Mouse (Mus musculus): ENCODE measurements at regions not wholly inside any gene's neighbourhood (a gene's known extent, or its start where the extent isn't known, plus 50 kb on each side); places are given as distances from the start of the nearest gene placed in this dataset.

DNA sequence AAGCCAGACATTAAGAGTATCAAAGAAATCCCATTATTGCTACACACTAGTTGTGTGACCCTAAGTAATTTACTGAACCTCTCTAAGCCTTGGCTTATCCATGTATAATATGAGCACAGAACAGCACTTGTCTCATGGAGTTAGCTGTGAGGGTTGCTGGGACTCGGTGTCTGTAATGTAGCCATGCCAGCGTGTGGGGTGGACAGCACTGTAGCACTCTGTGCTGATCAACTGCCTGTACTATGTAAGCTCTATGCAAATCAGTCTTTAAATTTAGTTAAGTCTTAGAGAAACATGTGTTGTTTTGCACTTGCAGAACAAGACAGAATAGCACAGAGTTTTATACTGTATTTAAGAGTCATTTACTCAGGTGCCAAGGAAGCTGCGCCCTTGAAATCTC lies 225.0 kb upstream of the N6amt1 start:
- no peak for ATAC-seq (replicated peaks in 1 of 2; ENCODE audit: insufficient read depth in 1 of 2, low FRiP score in 2 of 2, low TSS enrichment in 1 of 2, low read depth in 1 of 2, poor library complexity in 2 of 2, severe bottlenecking in 2 of 2)

GRCm38 (mm10) chr16:87128230-87128629 lies 225.8 kb upstream of the N6amt1 start:
- peak; percentile 75 to 90 for ATAC-seq (replicated peaks in 1 of 2; ENCODE audit: insufficient read depth in 1 of 2, low FRiP score in 2 of 2, low TSS enrichment in 1 of 2, low read depth in 1 of 2, poor library complexity in 2 of 2, severe bottlenecking in 2 of 2)

DNA sequence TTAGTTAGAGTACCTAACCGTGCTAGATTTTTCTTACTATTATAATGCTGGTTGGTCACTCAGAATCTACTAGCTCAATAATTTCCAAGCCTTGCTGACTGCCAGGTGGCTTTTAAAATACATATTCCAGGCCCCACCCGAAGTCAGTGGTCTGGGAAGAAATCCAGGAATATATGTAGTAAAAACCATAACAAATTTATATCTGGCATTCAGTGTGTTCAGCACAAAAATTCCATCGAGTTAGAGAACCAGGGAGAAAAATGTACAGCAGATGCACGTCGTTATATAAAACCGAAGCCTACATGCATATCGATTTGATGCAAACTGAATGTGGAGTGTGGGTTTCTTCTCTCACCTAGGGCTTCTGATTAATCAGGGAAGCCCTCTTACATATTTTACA lies 229.5 kb upstream of the N6amt1 start:
- no peak for ATAC-seq (replicated peaks in 1 of 2; ENCODE audit: insufficient read depth in 1 of 2, low FRiP score in 2 of 2, low TSS enrichment in 1 of 2, low read depth in 1 of 2, poor library complexity in 2 of 2, severe bottlenecking in 2 of 2)

DNA sequence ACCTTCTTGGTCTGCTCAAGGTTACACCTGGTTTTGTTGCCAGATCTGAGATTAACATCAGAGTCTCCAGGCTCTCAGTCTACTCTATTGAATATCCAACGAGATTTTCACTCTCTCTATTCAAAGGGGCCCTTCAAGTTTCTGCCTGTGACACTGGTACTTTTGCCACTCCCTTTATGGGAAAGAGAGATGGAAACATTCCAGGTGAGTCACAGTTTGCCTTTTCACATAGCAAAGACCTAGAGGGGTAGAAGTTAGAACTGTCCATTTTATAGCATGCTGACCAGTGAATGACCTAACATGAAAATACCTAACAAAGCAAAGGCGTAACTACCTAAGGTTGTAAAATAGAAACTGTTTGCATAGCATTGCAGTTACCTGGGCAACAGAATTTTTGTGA lies 250.4 kb upstream of the N6amt1 start:
- ATAC-seq (replicated peaks in 1 of 2; ENCODE audit: insufficient read depth in 1 of 2, low FRiP score in 2 of 2, low TSS enrichment in 1 of 2, low read depth in 1 of 2, poor library complexity in 2 of 2, severe bottlenecking in 2 of 2): no peak

- ATAC-seq (replicated peaks in 1 of 2; ENCODE audit: insufficient read depth in 1 of 2, low FRiP score in 2 of 2, low TSS enrichment in 1 of 2, low read depth in 1 of 2, poor library complexity in 2 of 2, severe bottlenecking in 2 of 2): no peak
Measured at GRCm38 (mm10) chr16:87102057-87102456, 251.9 kb upstream of the N6amt1 start.

DNA sequence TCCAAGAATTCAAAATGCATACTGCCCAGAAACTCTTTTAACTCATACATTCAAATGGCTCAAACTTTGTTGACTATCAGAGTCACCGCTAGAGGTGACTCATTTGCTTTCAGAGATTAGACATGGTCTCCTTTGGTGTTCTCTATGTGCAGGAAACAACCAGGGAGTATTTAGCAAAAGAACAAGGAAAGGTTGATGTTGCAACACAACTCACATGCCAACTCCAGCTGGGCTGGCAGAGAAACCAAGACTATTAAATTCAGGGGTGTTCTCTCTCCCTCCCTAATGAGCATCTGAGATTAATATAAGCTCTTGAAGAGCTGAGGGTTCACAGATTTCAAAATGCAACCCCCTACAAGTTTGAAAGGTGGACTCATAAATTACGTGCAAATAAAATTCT lies 262.0 kb upstream of the N6amt1 start:
- ATAC-seq (replicated peaks in 1 of 2; ENCODE audit: insufficient read depth in 1 of 2, low FRiP score in 2 of 2, low TSS enrichment in 1 of 2, low read depth in 1 of 2, poor library complexity in 2 of 2, severe bottlenecking in 2 of 2): no peak

DNA sequence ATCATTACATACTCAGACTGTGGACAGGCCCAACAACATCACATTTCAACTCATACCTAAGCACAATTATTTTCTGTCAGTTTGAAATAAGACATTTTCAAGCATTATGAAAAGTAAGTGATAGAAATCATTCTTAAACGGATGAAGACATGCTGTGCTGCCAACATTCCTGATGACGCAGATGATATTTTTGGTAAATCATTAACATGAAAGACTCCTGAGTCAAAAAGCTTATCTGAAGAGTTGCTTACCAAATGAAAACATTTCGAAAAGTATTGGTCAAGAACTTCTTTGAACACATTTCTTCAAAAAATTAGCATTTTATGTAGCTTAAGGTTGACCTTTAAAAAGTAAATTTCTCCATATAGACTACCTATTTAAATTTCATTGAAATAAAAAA lies 264.7 kb upstream of the N6amt1 start:
- ATAC-seq (replicated peaks in 1 of 2; ENCODE audit: insufficient read depth in 1 of 2, low FRiP score in 2 of 2, low TSS enrichment in 1 of 2, low read depth in 1 of 2, poor library complexity in 2 of 2, severe bottlenecking in 2 of 2): no peak

GRCm38 (mm10) chr16:87083505-87083904 lies 270.5 kb upstream of the N6amt1 start:
- ATAC-seq (replicated peaks in 1 of 2; ENCODE audit: insufficient read depth in 1 of 2, low FRiP score in 2 of 2, low TSS enrichment in 1 of 2, low read depth in 1 of 2, poor library complexity in 2 of 2, severe bottlenecking in 2 of 2): no peak

- ATAC-seq (replicated peaks in 1 of 2; ENCODE audit: insufficient read depth in 1 of 2, low FRiP score in 2 of 2, low TSS enrichment in 1 of 2, low read depth in 1 of 2, poor library complexity in 2 of 2, severe bottlenecking in 2 of 2): no peak
Measured at GRCm38 (mm10) chr16:87077385-87077784, 276.6 kb upstream of the N6amt1 start.

- ATAC-seq (replicated peaks in 1 of 2; ENCODE audit: insufficient read depth in 1 of 2, low FRiP score in 2 of 2, low TSS enrichment in 1 of 2, low read depth in 1 of 2, poor library complexity in 2 of 2, severe bottlenecking in 2 of 2): no peak
Measured at GRCm38 (mm10) chr16:87069294-87069693, 284.7 kb upstream of the N6amt1 start.

DNA sequence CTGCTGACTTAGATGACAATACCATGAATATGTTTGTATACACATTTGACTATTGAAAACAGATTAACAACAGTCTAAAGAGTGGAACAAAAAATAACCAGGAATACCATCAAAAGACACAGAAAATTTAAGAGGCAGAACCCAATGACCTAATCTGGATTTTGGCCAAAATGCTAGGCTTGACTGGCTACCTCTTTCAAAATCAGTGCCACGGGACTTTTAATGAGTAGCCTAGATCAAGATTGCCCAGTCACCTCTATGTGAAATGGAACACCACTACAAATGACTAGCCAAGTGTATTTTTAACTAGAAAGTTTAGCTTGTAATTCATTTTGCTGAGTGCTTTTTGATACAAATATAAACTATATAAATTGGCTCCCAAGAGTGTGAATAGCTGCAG lies 286.0 kb upstream of the N6amt1 start:
- no peak for ATAC-seq (replicated peaks in 1 of 2; ENCODE audit: insufficient read depth in 1 of 2, low FRiP score in 2 of 2, low TSS enrichment in 1 of 2, low read depth in 1 of 2, poor library complexity in 2 of 2, severe bottlenecking in 2 of 2)

DNA sequence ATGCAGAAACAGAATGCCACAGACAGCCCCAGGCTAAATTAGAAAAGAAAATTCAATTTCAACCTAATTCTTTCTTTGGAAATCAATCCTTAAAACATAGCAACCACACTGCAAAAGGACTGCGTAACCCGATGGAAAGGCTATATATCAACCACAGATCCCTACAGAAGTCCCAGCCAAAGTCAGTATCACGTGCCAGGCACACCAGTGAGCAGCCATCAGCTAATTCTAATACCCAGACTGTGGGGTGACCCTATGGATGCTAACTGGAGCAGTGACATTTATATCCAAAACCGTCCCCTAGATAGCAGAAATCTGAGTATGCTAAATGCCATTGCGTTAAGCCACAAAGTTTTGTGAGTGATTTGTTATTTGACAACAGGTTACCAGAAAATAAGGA lies 286.5 kb upstream of the N6amt1 start:
- ATAC-seq (replicated peaks in 1 of 2; ENCODE audit: insufficient read depth in 1 of 2, low FRiP score in 2 of 2, low TSS enrichment in 1 of 2, low read depth in 1 of 2, poor library complexity in 2 of 2, severe bottlenecking in 2 of 2): no peak

DNA sequence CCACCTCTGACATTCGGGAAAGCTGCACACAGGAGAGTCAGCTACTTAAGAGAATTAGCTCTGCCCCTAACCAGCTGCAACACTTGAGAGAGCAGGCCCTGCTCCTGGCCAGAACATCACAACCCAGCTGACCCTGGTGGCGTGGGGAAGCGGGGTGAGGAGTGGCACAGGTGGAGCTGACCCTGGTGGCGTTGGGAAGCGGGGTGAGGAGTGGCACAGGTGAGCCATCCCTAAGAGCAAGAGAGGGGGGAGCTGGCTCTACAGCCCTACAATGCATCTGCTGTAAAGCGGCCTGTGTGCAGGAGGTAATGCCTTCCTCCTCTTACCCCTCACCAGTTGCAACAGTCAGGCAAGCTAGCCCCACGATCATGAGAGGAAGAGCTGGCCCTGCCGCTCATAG lies 293.5 kb upstream of the N6amt1 start:
- ATAC-seq (replicated peaks in 1 of 2; ENCODE audit: insufficient read depth in 1 of 2, low FRiP score in 2 of 2, low TSS enrichment in 1 of 2, low read depth in 1 of 2, poor library complexity in 2 of 2, severe bottlenecking in 2 of 2): no peak

DNA sequence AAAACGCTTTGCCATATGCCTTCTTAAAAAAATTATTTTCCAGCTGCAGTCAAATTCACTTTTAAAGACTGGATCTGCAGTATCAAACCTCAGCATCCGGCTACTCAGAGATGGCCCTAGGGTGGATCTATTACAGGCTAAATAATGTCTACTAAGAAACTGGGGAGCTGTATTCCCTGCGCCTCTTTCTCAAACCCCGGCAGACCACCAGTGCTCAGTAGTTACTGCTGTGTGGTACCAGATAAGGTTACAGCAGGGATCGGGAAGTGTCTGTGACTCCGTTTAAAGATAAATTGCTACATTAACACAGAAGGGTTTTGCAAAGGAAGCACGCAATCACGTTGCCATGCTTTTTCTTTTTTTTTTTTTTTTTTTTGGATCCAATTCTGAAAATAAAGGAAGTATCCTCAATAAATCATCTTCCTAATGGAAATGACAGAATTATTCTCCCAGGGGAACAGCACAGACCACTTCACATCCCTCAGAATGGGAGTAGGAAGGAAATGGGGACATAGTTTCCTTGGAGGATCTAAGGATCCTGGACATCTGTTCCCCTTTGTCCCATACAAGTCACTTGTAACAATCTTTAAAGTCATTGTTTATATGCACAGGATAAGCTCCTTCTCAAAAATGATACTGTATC lies 304.1 kb upstream of the N6amt1 start:
- peak in 1 of 2 experiments; percentile 17; a peak in 1 of 4 replicates for ATAC-seq (replicated peaks in 1 of 2; ENCODE audit: insufficient read depth in 1 of 2, low FRiP score in 2 of 2, low TSS enrichment in 1 of 2, low read depth in 1 of 2, poor library complexity in 2 of 2, severe bottlenecking in 2 of 2)

- no peak for ATAC-seq (replicated peaks in 1 of 2; ENCODE audit: insufficient read depth in 1 of 2, low FRiP score in 2 of 2, low TSS enrichment in 1 of 2, low read depth in 1 of 2, poor library complexity in 2 of 2, severe bottlenecking in 2 of 2)
Measured at GRCm38 (mm10) chr16:87044773-87045561, 309.0 kb upstream of the N6amt1 start.

DNA sequence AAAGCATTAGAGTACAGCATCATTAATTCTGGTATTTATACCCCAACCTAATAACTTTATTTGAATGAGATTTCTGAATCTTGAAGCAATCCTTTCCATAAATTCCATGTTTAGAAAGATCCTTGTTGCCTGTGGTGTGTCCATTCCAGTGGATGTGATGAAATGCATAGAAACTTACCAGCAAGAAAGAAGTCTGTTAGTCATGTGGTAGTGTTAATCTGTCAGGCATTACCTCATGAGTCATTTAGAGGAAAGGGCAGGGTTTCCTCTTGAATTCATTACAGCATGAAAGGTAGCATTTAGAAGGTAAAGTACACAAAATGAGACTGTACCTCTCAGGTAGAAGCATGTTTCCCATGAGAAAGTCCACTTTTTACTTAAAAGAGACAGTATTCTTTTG lies 310.3 kb upstream of the N6amt1 start:
- no peak for ATAC-seq (replicated peaks in 1 of 2; ENCODE audit: insufficient read depth in 1 of 2, low FRiP score in 2 of 2, low TSS enrichment in 1 of 2, low read depth in 1 of 2, poor library complexity in 2 of 2, severe bottlenecking in 2 of 2)

DNA sequence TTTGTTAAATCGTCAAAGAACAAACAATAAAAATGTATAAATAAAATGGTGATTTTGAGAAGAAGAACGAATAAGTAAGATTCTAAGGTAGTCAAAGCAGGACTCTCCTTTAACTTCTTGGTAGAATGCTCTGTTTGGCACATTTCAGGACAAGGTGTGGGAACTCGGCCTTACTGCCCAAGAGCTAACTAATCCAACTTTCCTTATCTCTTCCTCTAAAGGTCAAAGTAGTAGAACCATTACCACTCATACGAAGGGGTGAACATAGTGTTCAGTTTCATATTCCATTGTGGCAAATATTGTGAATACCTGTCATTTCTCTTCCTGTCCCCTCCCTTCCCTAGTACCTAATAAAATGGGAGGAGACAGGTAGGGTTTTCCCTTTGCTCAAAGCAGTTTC lies 313.6 kb upstream of the N6amt1 start:
- no peak for ATAC-seq (replicated peaks in 1 of 2; ENCODE audit: insufficient read depth in 1 of 2, low FRiP score in 2 of 2, low TSS enrichment in 1 of 2, low read depth in 1 of 2, poor library complexity in 2 of 2, severe bottlenecking in 2 of 2)

DNA sequence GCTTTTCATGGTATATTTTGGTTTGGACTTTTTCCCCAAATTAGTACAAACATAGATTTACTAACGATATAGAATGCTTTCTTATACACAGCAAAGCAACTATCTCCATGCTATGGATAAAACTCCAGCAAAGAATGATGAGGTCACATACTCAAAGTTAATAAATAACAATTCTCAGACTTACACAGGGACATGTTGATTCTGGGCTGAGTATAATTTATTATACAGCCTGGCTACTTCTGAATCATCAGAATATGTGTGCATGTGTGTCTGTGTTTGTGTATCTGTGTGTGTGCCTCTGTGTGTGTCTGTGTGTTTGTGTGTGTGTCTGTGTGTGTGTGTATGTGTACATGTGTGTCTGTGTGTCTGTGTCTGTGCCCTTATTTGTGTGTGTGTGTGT lies 314.1 kb upstream of the N6amt1 start:
- no peak for ATAC-seq (replicated peaks in 1 of 2; ENCODE audit: insufficient read depth in 1 of 2, low FRiP score in 2 of 2, low TSS enrichment in 1 of 2, low read depth in 1 of 2, poor library complexity in 2 of 2, severe bottlenecking in 2 of 2)

DNA sequence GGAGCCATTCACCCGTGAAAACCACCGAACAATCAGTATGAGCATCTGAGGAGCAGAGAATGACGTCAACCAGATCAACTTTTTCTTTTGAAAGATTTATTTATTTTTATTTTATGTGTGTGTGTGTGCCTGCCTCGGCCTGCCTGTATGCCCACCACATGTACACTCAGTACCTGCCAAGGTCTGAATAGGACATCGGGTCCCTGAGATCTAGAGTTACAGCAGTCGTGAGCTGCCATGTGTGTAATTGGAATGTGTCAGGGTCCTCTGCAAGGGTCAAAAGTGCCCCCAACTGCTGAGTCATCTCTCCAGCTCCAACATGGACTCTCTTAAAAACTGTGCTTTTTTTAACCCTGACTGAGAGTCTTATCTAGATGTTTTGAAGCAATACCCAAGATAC lies 316.9 kb upstream of the N6amt1 start:
- no peak for ATAC-seq (replicated peaks in 1 of 2; ENCODE audit: insufficient read depth in 1 of 2, low FRiP score in 2 of 2, low TSS enrichment in 1 of 2, low read depth in 1 of 2, poor library complexity in 2 of 2, severe bottlenecking in 2 of 2)

All from hematopoietic stem cell, adult 5-6 weeks (primary cell).